Mouse (Mus musculus) lung, adult 18-20 months (tissue): ENCODE measurements at regions not wholly inside any gene's neighbourhood (a gene's known extent, or its start where the extent isn't known, plus 50 kb on each side); places are given as distances from the start of the nearest gene placed in this dataset.
A peak's percentile ranks its signal among the peaks of the same experiment; 100 is the strongest.

Experiments used
- DNase-seq, 2 experiments: peaks; one replicate each; pipeline ENCODE4 v3.0.0; 2022; ENCODE audit warnings: mixed read lengths in 2 of 2

DNA sequence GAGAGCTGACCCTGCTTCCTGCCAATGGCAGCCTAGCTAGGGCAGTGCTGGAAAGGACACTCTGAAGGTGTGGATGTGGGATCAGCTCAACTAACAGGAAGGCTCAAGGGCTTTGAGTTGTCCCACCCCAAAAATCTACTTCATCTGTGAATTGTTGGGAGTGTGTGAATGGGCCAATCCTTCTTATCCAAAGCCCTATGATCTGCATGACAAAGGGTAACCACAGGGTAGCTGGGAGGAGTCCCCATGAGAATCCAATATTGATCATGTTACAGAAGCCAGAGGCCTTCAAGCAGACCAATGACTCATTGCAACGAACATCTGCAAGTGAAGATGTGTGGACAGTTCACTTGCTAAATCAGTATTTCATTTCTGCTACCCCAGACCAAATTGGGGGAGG, 51.1 kb upstream of the Adra1b start:
- DNase-seq: no peak

DNA sequence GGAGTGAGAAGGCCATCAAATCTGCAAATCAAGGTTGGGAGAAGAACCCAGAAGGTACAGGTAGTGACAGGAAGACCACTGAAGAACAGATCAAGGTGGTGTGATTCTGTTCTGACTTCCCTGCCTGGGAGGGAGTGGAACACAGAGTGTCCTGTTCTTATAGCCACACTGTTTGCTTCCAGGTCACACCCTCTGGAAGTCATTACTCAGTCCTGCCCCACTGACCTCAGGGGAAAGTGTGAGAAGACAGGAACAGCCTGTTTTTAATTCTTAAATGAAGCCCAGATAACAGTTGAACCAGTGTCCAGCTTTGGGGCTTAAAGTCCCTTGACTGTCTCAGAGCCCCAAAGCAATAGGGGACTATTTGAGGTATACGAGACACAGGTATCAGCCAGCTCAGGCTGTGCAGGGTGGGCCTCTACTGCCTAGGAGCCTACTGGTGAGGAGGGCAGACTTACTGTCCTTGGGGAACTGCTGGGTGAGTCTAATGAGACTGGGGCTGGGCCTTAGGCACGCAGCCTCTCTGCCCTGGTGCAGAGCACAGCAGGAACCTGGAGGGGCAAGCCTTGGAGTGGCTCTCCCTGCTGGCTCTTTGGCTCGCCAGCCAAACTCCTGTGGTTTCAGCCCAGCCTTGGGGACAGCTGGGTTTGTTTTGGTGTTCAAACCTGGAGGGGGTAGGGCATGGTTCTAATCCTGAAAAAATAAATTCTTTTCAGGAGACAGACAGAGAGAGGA, 57.4 kb upstream of the Adra1b start:
- peak; percentile 13 to 51 for DNase-seq

DNA sequence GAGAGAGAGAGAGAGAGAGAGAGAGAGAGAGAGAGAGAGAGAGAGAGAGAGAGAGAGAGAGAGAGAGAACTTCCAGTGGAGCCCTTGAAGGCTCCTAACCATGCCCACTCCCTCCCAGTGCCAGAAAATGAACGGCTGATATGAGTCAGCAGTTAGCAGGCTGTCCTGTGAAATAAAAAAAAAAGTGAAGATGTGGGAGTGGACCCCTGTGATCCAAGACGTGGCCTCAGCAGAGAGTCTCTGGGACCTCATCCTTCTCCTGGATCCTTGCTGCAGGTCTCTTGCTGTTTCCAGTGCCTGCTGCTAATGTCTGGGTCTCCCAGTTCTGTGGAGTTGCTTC, 57.9 kb upstream of the Adra1b start:
- peak in 1 of 2 experiments; percentile 25 for DNase-seq

DNA sequence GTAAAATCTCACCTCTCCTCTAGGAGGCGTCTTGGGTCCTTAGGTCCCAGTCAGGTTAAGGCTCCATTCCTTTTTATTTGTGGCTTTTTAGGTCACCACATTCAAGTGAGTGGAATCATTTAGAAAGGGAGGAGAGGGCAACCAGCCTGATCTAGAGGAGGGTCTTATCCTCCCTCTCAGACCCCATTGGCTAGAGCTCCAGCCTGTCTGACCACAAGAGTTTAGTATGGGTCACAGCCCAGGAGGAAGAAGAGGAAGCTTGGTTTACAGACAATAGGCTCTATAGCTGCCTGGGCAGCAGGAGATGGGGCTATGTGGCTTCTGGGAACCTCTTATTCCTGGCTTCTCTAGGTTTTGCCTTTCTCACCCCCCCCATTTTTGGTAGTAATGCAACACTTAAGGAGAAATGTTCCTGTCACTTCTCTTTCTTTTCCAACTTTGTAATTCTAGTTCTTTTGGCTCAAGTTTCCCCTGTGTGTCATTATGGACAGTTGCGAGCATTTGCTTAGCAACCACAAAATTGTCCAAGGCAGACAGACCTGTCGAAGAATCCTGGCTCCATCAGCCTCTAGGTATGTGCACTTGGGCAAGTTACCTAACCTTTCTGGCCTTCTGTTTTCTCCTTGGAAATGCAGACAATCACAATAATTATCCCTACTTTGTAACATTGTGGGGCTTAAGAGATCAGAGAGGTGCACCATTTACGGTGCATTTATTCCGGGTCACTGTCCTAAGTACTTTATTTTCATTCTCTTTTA, 59.5 kb upstream of the Adra1b start:
- DNase-seq: peak in 1 of 2 experiments; percentile 11

DNA sequence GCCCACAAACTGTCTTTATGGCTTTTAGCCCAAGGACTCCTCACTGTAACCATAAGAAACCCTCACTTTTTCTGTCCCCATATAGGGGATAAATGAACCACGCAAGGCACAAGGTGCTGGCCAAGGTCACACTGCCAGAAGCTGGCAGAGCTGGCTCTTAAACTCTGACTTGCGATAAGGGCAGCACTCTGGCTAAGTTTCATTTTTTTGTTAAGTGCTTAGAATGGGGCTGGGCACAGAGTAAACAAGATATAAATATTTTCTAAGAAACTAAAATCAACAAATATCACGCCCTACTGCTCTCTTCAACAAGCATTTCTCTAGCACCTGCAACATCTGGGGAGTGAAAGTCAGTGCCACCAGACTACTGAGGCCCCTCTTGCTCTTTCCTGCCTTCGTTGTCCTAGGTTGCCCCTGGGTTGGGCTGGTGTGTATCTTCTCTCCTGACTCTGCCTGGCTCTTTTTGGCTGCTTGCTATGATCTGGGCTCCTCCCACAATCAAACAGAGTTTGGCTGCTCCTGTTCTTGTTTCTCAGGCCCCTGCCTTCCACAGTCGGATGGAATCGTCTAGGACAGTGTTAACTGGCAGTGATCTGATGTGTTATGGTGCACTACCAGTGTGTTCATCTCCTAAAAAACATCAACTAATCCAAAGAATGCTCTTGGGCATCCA, 60.5 kb upstream of the Adra1b start:
- peak; percentile 45 to 62 for DNase-seq

DNA sequence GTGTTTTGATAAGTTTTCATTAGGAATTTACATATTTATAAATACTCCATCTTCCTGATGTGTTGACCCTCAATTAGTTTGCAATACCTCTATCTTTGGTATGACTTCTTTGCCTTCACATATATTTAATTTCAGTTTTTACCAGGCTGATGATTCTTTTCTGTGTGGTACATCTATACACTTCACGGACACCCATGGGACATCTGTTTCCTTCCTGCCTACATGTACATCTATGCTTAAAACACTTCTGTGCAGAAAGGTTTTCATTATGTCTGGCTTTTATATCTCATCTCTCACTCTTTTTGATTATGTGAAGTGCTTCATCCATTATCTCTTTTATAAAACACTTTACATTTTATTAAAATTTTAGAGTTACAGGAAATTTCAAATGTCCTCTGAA, 66.8 kb upstream of the Adra1b start:
- no peak for DNase-seq

DNA sequence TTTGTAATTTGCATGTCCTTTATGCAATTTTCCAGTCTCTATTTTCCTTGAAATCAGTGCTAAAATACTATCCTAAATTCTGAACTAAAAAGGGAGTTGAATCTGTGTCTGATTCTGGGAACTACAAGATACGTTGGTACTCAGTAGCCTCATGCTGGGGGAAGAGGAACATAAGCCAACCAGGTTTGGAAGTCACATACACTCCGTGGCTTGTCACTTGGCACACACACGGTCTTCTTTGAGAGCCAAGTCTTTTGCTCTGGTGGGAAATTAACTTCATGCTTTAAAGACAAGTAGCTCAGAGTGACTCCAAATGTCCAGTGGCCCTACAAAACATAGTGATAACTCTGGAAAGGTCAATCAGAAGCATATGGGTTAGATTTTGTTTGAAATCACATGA, 70.9 kb upstream of the Adra1b start:
- DNase-seq: no peak

DNA sequence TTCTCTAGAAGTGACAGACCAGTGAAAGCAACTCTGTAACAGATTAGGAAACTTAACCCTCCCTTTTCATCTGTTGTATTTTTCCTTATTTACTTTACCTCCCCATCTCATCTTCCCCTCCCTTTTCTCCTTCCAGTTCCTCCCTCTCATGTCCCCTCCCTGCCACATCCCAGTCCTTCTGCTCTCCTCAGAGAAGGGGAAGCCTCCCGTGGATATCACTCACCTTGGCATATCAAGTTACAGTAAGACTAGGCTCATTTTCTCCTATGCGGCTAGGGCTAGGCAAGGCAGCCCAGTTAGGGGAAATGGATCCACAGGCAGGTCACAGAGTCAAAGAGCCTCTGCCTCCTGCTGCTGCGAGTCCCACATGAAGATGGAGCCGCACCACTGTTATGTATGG, 75.0 kb upstream of the Adra1b start:
- no peak for DNase-seq

DNA sequence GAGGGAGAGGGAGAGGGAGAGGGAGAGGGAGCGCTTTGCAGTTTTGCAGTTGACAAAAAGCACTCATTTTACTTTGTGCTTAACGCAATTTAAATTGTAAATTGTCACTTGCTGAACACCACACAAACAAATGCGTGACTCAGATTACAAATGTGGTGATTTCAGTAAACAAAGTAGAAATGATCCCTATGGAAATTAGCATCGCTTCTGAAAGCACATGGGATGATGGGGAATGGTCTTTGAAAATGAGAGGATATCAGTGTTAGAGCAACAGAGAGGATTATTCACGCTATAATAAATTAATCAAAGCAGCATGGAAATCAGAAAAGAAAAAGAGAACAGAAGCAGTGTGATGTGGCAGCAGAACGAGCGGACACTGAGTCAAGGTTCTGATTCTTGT, 78.4 kb upstream of the Adra1b start:
- DNase-seq: no peak

DNA sequence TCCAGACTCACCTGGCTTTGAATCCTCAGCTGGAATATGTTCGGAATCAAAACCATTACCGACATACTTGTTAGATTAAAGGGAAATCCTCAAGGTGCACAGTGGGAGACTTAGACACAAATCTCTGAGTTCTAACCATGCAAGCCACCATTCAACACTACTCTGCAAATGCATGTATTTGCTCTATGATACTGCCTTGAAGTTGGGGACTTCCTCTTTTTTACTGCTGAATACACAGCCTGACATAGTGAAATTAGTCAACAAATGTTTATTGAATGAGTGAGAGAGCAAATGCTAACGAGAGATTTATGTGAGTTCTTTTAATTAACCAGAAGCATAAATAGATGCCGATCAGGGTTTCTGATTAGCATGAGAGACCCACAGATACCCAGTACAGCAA, 79.4 kb upstream of the Adra1b start:
- DNase-seq: no peak

DNA sequence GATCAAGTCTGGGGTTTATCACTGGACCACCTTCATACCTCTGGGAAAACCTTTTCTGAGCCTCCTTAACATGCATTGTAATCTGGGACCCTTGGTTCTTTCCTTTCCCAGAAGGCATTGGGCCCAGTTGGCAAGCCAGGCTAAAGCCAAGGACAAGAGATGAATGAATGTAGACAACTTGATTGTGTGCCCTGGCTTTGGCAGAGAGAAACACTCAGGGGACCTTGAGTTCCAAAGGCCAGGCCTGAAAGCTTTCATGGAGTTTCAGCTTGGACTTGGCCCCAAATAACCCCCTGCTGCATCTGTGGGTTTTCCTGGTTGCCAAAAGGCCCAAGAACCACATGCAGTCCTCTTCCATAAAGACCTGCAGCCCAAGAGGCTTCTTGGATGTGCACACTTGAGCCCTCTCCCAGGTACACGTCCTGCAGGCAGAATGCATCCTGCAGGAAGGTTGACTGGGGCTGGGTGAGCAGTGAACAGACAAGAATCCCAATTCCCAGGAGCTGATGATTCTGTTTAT, 89.0 kb upstream of the Adra1b start:
- no peak for DNase-seq

DNA sequence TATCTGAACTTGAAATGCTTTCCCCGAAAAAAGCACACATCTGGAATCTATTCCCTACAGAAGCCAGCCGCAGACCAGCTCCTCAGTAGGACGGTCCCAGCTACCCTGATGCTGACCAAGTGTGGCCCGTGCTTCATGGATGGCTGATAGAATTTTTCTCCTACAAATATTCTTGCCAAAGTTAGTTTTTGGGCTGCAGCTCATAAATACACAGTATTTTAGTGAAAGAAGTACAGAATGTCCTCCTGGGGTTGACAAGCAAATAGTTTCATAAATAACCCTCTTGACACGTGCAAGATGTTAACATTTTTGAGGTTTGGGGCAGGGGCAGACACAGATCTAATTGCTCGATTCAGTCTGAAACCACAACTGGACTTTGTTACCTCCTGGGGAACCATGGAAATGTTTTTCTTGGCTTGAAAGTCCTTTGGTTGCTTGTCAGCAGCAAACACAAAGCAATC, 91.0 kb upstream of the Adra1b start:
- peak in 1 of 2 experiments; percentile 25 for DNase-seq

DNA sequence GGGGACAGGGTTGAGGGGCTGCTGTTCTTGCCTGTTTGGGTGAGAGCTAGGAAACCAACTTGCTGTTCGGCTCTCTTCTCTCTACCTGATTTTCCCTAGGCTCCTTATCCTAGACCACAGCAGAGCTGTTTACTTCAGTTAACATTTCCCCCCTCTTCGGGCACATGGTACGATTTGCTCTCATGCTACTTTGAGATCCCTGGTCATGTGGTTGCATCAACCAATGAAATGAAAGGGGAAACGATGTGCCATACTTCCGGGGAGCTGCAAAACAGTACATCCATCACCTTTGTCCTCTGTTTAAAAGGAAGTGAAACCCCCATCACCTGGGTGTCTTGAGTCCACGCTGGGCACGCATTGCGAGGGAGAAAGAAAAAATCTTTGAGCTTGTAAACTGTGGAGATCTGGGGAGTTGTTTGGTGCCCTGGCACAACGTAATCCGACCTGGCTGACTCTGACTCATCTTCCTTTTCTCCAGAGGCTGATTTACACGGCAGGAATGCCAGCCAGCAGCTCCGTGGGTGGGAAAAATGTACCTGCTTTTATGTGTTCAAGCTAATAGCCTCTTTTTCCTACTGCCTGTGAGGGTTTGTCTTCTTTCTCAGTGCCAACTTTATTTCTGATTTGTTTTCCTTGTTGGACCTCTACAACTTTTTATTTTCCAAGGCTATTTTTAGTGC, 97.2 kb upstream of the Adra1b start:
- peak; percentile 9 to 16 for DNase-seq

DNA sequence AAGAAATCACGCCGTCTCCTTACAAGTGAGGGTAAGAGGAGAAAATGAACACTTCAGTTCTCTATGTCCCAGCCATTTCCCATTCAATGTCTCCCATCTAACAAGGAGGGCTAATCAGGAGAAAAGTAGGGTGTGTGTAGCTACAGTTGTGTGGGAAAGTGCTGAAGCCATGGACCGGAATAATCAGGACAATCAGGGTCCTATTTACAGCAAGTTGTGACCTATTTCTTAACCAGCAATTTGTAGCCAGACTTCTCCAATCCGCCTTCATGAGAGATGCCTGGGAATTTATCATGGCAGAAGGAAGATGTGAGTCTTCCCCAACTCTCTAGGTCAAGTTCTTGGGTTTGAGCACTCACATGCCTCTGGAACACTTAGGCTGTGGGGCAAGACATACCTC, 99.0 kb upstream of the Adra1b start:
- DNase-seq: no peak

DNA sequence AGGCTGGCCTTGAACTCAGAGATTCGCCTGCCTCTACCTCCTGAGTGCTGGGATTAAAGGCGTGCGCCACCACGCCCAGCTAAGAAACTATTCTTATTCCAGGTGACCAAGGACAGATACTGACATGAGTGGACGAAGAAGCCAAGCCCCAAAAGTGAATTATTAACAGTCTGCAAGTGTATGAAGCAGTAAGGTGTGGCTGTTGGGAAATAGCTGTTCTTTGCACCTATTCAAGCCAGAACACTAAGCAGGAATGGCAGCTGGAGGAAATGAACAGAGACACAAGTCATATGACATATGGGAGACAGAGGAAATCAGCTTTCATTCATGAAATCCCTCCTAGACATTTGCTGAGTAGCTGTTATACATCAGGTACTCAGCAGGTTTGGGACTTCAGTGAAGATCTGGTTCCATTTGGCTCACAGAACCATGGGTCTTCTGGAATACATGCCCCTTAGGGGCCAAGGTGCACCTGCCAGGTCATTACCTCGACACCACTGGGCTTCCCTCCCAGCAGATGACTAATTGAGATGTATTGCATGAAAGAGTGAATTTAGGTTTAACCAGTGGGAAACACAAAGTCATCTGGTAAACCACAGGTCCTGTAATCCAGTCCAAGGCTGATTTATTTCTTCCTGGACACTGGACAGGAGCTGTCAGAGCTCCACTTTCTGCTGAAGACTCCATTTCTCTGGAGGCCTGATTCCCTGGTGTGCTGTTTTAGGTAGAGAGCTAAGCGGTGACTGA, 101.0 kb upstream of the Adra1b start:
- no peak for DNase-seq

DNA sequence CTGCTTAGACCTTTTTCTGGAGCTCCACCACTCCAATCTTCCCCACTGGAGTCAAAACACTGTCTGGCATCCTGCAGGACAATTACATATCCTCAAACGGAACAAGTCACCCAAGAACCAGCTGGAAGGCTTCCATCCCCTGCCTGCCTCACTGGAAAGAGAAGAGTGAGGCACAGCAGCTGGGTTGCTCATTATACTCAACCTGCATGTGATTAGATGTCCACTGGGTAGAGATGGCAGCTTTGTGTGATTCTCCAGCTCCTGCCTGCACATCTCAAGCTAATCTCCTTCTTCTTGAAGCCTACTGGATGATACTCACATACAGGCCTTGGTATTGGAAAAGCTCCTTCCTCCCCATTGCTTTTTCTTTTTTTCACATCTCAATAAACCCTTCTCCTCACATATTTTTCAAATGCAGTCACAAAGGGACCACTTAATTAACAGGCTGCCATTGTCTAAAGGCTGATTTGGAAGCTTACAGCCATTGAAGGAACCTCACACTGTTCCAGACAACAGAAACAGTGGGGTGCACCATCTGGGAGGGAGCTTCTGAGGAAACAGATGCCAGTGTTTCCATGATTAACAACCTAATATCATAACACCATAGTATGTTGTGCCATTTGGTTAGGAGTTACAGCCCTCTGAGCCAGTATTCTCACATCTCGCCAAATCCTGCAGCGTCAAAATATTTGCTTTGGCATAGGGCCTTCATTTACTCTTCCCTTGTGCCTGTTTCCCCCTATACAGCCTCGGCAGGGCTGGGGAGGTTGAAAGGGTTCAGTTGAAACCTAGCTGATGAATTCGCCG, 101.9 kb upstream of the Adra1b start:
- DNase-seq: peak; percentile 23 to 50

DNA sequence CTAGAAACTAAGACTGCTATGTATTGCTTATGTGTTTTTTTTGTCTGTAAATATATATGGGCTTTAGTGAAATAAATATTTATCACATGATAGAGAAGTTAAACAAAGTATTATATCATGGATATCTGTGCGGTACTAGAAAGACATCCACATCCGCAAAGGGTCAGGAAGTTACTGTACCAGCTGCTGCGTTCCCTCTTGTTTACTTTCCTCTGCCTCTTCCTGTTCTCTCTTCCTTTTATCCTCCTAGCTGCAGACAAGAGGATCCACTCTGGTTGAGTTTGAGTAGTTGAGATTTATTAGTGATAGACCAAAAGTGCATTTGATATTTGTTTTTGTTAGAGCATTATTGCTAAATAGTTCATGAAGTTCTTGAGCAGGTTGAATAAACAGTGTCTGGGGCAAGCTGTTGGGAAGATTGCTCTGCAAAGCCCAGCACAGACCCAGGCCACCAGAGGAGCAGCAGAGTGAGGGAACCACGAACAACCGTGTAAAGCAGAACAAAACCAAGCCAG, 106.6 kb upstream of the Adra1b start:
- no peak for DNase-seq

DNA sequence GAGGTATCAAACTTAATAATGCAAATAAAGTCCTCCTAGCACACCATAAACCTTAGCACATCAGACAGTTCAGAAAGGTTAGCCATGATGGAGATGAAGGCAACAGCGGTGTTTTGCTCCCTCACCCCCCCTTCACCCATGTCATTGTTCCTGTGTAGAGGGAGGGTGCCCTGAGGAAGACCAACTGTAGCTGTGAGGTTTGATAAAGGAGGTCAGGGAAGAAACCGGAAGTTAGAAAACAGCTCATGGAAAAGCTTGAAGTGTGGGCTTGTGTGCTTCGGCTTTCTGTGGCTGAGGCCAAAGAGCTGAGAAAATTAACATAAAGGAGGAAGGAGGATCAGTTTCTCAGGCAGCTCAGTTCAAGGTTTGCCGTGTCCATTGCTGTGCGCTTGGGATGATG, 111.3 kb upstream of the Adra1b start:
- no peak for DNase-seq

DNA sequence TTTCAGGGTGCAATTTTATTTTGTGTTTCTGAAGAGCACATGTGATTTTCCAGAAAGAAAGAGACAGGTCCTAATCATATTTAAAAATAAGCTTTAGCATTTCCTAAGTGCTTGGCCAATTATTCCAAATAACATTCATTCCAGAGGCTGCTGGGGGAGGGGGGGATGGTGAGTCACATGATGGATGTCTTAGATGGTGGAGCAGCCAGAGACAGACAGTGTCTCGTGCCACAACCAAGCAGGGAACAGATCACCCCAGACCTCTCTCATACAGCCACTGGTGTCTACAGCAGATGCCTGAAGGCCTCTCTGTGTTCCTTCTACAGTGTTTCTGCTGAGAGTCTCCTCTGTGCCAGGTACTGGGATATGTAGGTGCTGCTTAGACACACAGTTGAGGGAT, 112.8 kb upstream of the Adra1b start:
- DNase-seq: peak in 1 of 2 experiments; percentile 10

DNA sequence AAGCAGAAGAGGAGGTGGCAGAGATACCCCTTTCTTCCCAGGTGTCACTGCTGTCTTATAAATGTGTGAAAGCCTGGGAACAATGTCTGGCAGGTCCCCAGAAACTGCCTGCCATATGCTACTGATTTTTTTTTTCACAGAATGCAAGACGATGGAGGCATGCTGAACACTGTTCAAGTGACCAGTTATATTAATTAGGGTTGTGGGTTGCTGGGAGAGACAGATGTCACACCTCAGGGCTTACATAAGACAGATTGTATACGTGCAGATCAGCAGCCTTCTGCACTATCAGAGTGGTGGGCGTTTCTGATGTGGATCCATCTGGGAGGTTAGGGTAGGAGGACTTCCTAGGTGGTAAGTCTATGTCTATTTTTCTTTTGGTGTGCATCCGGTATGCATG, 120.6 kb upstream of the Adra1b start:
- DNase-seq: no peak

DNA sequence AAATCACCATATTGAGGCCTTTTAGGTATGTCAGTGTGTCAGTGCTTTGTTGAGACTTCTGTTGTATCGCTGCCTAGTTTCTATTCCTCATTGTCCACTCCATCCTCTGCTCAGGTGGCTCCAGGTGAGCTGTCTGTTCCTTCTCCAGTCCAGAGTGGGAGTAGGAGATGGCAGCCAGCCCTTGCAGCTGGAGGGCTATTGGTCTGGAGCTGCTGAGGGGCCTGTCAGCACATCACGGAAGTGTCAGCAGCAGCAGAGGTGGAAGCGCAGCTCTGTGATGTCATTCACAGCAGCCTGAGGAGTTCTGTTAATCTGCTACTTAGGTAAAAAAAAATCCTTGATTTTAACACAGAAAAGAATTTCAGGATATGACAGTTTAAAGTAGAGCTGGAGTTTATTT, 126.0 kb upstream of the Adra1b start:
- DNase-seq: no peak
